In genomic region chr4:48581201-48581600, GRCm38 (mm10) we compare ENCODE assay signal across 18 mouse cellular contexts. TPM values are rescaled to one million over a fixed set of nuclear protein-coding genes. Genes with fewer than 3 reads are reported as not detected.
A peak's percentile ranks its signal among the peaks of the same experiment; 100 is the strongest.
DNase-seq lines count a peak whose midpoint lies in the region; ATAC-seq and TF ChIP-seq lines count a peak whose summit lies in the region.
"Had no signal": no experiment of that assay in that cellular context is flagged by ENCODE, and none has a peak within 500 bp of the region (broad histone marks: within the 10 kb centered on the region; RNA-seq: fewer than 3 reads in every experiment).

No protein-coding gene starts in this region.

- H3K9me3 ChIP-seq in neural tube, embryonic 13.5 days = no peaks in the 10 kb centered on the region
- no peaks in the 10 kb centered on the region for H3K9me3 ChIP-seq in midbrain, embryonic 14.5 days (ENCODE audit: control insufficient read depth, low read length)
- H3K9me3 ChIP-seq: hindbrain, embryonic 15.5 days had no signal

- H3K27ac ChIP-seq in neural tube, embryonic 13.5 days (replicated peaks) = no peak overlapping the region
- no peak overlapping the region for H3K27ac ChIP-seq in midbrain, embryonic 14.5 days (replicated peaks; ENCODE audit: low read depth, low read length)
- no peak overlapping the region for H3K27ac ChIP-seq in thymus, adult 2 months (ENCODE audit: control insufficient read depth, insufficient read depth, low read length)
- H3K27ac ChIP-seq: gastrocnemius, adult 2 months; hindbrain, embryonic 15.5 days; stomach, postnatal 0 days had no signal

- ATAC-seq in neural tube, embryonic 13.5 days (ENCODE audit: low read depth) = no peak
- ATAC-seq in midbrain, embryonic 14.5 days (ENCODE audit: low FRiP score, low TSS enrichment) = no peak
- ATAC-seq: intestine, embryonic 16.5 days had no signal

- H3K4me3 ChIP-seq in neural tube, embryonic 13.5 days = no peak overlapping the region
- no peak overlapping the region for H3K4me3 ChIP-seq in midbrain, embryonic 14.5 days (replicated peaks; ENCODE audit: low read depth, low read length)
- H3K4me3 ChIP-seq in thymus, adult 2 months (ENCODE audit: control insufficient read depth, insufficient read depth, low read length) = no peak overlapping the region
- H3K4me3 ChIP-seq: gastrocnemius, adult 2 months; hindbrain, embryonic 15.5 days; myocyte had no signal

- no peaks in the 10 kb centered on the region for H3K27me3 ChIP-seq in neural tube, embryonic 13.5 days
- H3K27me3 ChIP-seq in midbrain, embryonic 14.5 days (ENCODE audit: control insufficient read depth, insufficient read depth, low read length) = no peaks in the 10 kb centered on the region
- H3K27me3 ChIP-seq in thymus, adult 2 months (ENCODE audit: control insufficient read depth, insufficient read depth, low read length) = no peaks in the 10 kb centered on the region; the same call in 1 of the 2 replicates
- H3K27me3 ChIP-seq: hindbrain, embryonic 15.5 days had no signal

- TF ChIP-seq POLR2A in thymus, adult 2 months (IDR thresholded peaks at IDR 0.05; ENCODE audit: control insufficient read depth, extremely low read depth, insufficient read depth, low read length, poor library complexity) = no peak

- 18% methylated on average over 2 of the region's 2 CpGs for WGBS in neural tube, embryonic 13.5 days
- 9% methylated on average over 2 of the region's 2 CpGs for WGBS in midbrain, embryonic 14.5 days
- 66% methylated on average over 2 of the region's 2 CpGs for WGBS in thymus, adult 2 months

- intact Hi-C loops in heart, postnatal 36 days (cut with DNase I) = no loop called here

- no peak for TF ChIP-seq CTCF in thymus, adult 2 months (IDR thresholded peaks at IDR 0.05; ENCODE audit: borderline replicate concordance, control insufficient read depth, extremely low read depth, insufficient read depth, low read length, poor library complexity)

- peak; percentile 74 for DNase-seq in heart, adult 11 months
- DNase-seq in heart, postnatal 36 days = no peak
- no peak for DNase-seq in neural tube, embryonic 10.5 days (ENCODE audit: extremely low spot score, low spot score)
- DNase-seq in midbrain, embryonic 14.5 days = peak; percentile 69
- no peak for DNase-seq in thymus, adult 2 months
- no peak for DNase-seq in layer of hippocampus, postnatal 36 days
- DNase-seq: adrenal gland, adult 8-10 months; cerebellum, adult 9-11 months; gastrocnemius, adult 2 months; heart, postnatal 10 days; liver; lung, postnatal 10 days had no signal

- peaks cover 26% of the 10 kb centered on the region for H3K4me1 ChIP-seq in neural tube, embryonic 13.5 days (replicated peaks)
- peaks cover 10% of the 10 kb centered on the region; the same call in 1 of the 2 replicates for H3K4me1 ChIP-seq in midbrain, embryonic 14.5 days (ENCODE audit: control insufficient read depth, insufficient read depth, low read length)
- H3K4me1 ChIP-seq in thymus, adult 2 months (replicated peaks; ENCODE audit: control insufficient read depth, insufficient read depth, low read length) = no peaks in the 10 kb centered on the region

- no peak overlapping the region for H3K4me2 ChIP-seq in neural tube, embryonic 13.5 days
- no peak overlapping the region for H3K4me2 ChIP-seq in midbrain, embryonic 14.5 days (ENCODE audit: low read length)
- H3K4me2 ChIP-seq: heart, embryonic 11.5 days; hindbrain, embryonic 15.5 days had no signal

- no peaks in the 10 kb centered on the region for H3K36me3 ChIP-seq in neural tube, embryonic 13.5 days
- no peaks in the 10 kb centered on the region for H3K36me3 ChIP-seq in midbrain, embryonic 14.5 days (ENCODE audit: control insufficient read depth, insufficient read depth, low read length)
- H3K36me3 ChIP-seq in thymus, adult 2 months (ENCODE audit: control insufficient read depth, insufficient read depth, low read length) = no peaks in the 10 kb centered on the region
- H3K36me3 ChIP-seq: hindbrain, embryonic 15.5 days had no signal

- H3K9ac ChIP-seq in neural tube, embryonic 13.5 days = 0 out of 2 replicates have a peak overlapping the region, but pooled peaks have one; percentile 17
- H3K9ac ChIP-seq in midbrain, embryonic 14.5 days (replicated peaks; ENCODE audit: low read length) = no peak overlapping the region
- H3K9ac ChIP-seq: hindbrain, embryonic 15.5 days had no signal

RNA-seq across cellular contexts. Expression of gene Tmeff1, which starts 3.8 kb away (rescaled TPM):
- 10 to 100 TPM; 11.6 to 12.8 TPM for total RNA-seq in heart, postnatal 36 days (2021)
- 315 and 322 TPM in 2 replicates for polyA plus RNA-seq in neural tube, embryonic 13.5 days (2015; fragmentation: Nextera tagmentation; extraction: Ambion mirVana)
- polyA plus RNA-seq in midbrain, embryonic 14.5 days (2014; fragmentation: Nextera tagmentation; extraction: Ambion mirVana) = 321 and 359 TPM in 2 replicates
- polyA plus RNA-seq in thymus, adult 2 months (2012; rRNA removed) = 1.2 and 1.3 TPM in 2 replicates
- total RNA-seq in layer of hippocampus, postnatal 36 days (2021) = 100 to 1,000 TPM; 125 to 137 TPM

RNA-seq across cellular contexts. Expression of gene Msantd3, which starts 41.5 kb away (rescaled TPM):
- total RNA-seq in heart, postnatal 36 days (2021) = 10 to 100 TPM; 17.1 to 23.6 TPM
- 36.2 and 43.9 TPM in 2 replicates for polyA plus RNA-seq in neural tube, embryonic 13.5 days (2015; fragmentation: Nextera tagmentation; extraction: Ambion mirVana)
- polyA plus RNA-seq in midbrain, embryonic 14.5 days (2014; fragmentation: Nextera tagmentation; extraction: Ambion mirVana) = 36.2 and 38.1 TPM in 2 replicates
- 1.2 and 1.7 TPM in 2 replicates for polyA plus RNA-seq in thymus, adult 2 months (2012; rRNA removed)
- 10 to 100 TPM; 20.3 to 21.8 TPM for total RNA-seq in layer of hippocampus, postnatal 36 days (2021)

Comparison
In these comparisons a context has a peak if more than half of its experiments do, and no peak if none do; other contexts are left out.
1. DNase-seq: peak in heart, adult 11 months (single experiment) and midbrain, embryonic 14.5 days (single experiment); none in heart, postnatal 36 days (0 of 2), neural tube, embryonic 10.5 days (single experiment), thymus, adult 2 months (single experiment) and layer of hippocampus, postnatal 36 days (0 of 2).
2. RNA of gene Tmeff1, which starts 3.8 kb away (polyA plus RNA-seq): 321 to 359 TPM in midbrain, embryonic 14.5 days and 315 to 322 TPM in neural tube, embryonic 13.5 days; 1.2 to 1.3 TPM in thymus, adult 2 months; every median in the first group is over 100 times any median in the second.
3. RNA of gene Msantd3, which starts 41.5 kb away (polyA plus RNA-seq): 36.2 to 38.1 TPM in midbrain, embryonic 14.5 days and 36.2 to 43.9 TPM in neural tube, embryonic 13.5 days; 1.2 to 1.7 TPM in thymus, adult 2 months; every median in the first group is over 10 times any median in the second.